21 mouse cellular contexts compared by ENCODE assay signal in genomic region chr14:56390247-56390646, GRCm38 (mm10). TPM values are rescaled to one million over a fixed set of nuclear protein-coding genes. Genes with fewer than 3 reads are reported as not detected.
A peak's percentile ranks its signal among the peaks of the same experiment; 100 is the strongest.
DNase-seq lines count a peak whose midpoint lies in the region; ATAC-seq lines count a peak whose summit lies in the region.
"Had no signal": no experiment of that assay in that cellular context is flagged by ENCODE, and none has a peak within 500 bp of the region (broad histone marks: within the 10 kb centered on the region; RNA-seq: fewer than 3 reads in every experiment).

No protein-coding gene starts in this region.

- no peak overlapping the region for H3K27ac ChIP-seq in embryonic facial prominence, embryonic 14.5 days (replicated peaks; ENCODE audit: low read depth, low read length)
- H3K27ac ChIP-seq in embryonic facial prominence, embryonic 10.5 days (replicated peaks) = no peak overlapping the region
- no peak overlapping the region for H3K27ac ChIP-seq in kidney, embryonic 16.5 days (ENCODE audit: low read length)
- H3K27ac ChIP-seq in forebrain, embryonic 16.5 days (ENCODE audit: low read length) = no peak overlapping the region
- H3K27ac ChIP-seq: heart, adult 2 months; kidney, embryonic 15.5 days; limb, embryonic 15.5 days; liver, embryonic 15.5 days; midbrain, embryonic 13.5 days; neural tube, embryonic 15.5 days; stomach, postnatal 0 days had no signal

- no peaks in the 10 kb centered on the region for H3K27me3 ChIP-seq in embryonic facial prominence, embryonic 14.5 days (replicated peaks; ENCODE audit: control insufficient read depth, insufficient read depth, low read length)
- H3K27me3 ChIP-seq in embryonic facial prominence, embryonic 10.5 days (replicated peaks; ENCODE audit: low read depth, poor library complexity, severe bottlenecking) = no peaks in the 10 kb centered on the region
- no peaks in the 10 kb centered on the region for H3K27me3 ChIP-seq in kidney, embryonic 16.5 days (ENCODE audit: insufficient read depth, low read length)
- no peaks in the 10 kb centered on the region for H3K27me3 ChIP-seq in forebrain, embryonic 16.5 days (replicated peaks; ENCODE audit: control insufficient read depth, insufficient read depth, low read length)
- H3K27me3 ChIP-seq: kidney, embryonic 15.5 days; limb, embryonic 15.5 days; liver, embryonic 15.5 days; midbrain, embryonic 13.5 days; neural tube, embryonic 15.5 days had no signal

- WGBS in embryonic facial prominence, embryonic 14.5 days = 66% methylated on average over 3 of the region's 3 CpGs
- 74% methylated on average over 3 of the region's 3 CpGs for WGBS in embryonic facial prominence, embryonic 10.5 days
- WGBS in kidney, embryonic 16.5 days = 46% methylated on average over 3 of the region's 3 CpGs
- 27% methylated on average over 2 of the region's 3 CpGs for WGBS in forebrain, embryonic 16.5 days

- H3K9ac ChIP-seq in embryonic facial prominence, embryonic 14.5 days (ENCODE audit: low read depth, low read length) = no peak overlapping the region
- no peak overlapping the region for H3K9ac ChIP-seq in kidney, embryonic 16.5 days (replicated peaks; ENCODE audit: low read length)
- H3K9ac ChIP-seq in forebrain, embryonic 16.5 days (replicated peaks; ENCODE audit: low read depth, low read length) = no peak overlapping the region
- H3K9ac ChIP-seq: kidney, embryonic 15.5 days; limb, embryonic 15.5 days; liver, embryonic 15.5 days; midbrain, embryonic 13.5 days; neural tube, embryonic 15.5 days had no signal

- DNase-seq in embryonic facial prominence, embryonic 14.5 days (ENCODE audit: low spot score) = peak; percentile 50
- no peak for DNase-seq in embryonic facial prominence, embryonic 10.5 days (ENCODE audit: low spot score)
- DNase-seq in kidney, adult 9 months = peak; percentile 21
- peak; percentile 42 for DNase-seq in brain, adult 2 months (ENCODE audit: low read depth, low spot score)
- DNase-seq in ovary, postnatal 10 days (ENCODE audit: low spot score) = no peak
- no peak for DNase-seq in thymus, postnatal 10 days (ENCODE audit: low spot score in 2 of 2)
- DNase-seq: adrenal gland, postnatal 36 days; B cell, adult 2 months; gastrocnemius, postnatal 14 days; heart, adult 2 months; thymus, postnatal 25 days had no signal

- H3K4me3 ChIP-seq in embryonic facial prominence, embryonic 14.5 days (ENCODE audit: low read depth, low read length) = no peak overlapping the region
- no peak overlapping the region for H3K4me3 ChIP-seq in embryonic facial prominence, embryonic 10.5 days
- no peak overlapping the region for H3K4me3 ChIP-seq in kidney, embryonic 16.5 days (ENCODE audit: low read length)
- no peak overlapping the region for H3K4me3 ChIP-seq in forebrain, embryonic 16.5 days (replicated peaks; ENCODE audit: low read length)
- H3K4me3 ChIP-seq: erythroblast, embryonic 14.5 days; heart, adult 2 months; kidney, embryonic 15.5 days; limb, embryonic 15.5 days; liver, embryonic 15.5 days; midbrain, embryonic 13.5 days; neural tube, embryonic 15.5 days had no signal

- H3K36me3 ChIP-seq in embryonic facial prominence, embryonic 14.5 days (ENCODE audit: control insufficient read depth, insufficient read depth, low read length) = no peaks in the 10 kb centered on the region
- no peaks in the 10 kb centered on the region for H3K36me3 ChIP-seq in embryonic facial prominence, embryonic 10.5 days (replicated peaks)
- H3K36me3 ChIP-seq in kidney, embryonic 16.5 days (ENCODE audit: insufficient read depth, low read length) = no peaks in the 10 kb centered on the region
- H3K36me3 ChIP-seq in forebrain, embryonic 16.5 days (ENCODE audit: control insufficient read depth, insufficient read depth) = no peaks in the 10 kb centered on the region
- H3K36me3 ChIP-seq: kidney, embryonic 15.5 days; limb, embryonic 15.5 days; liver, embryonic 15.5 days; midbrain, embryonic 13.5 days; neural tube, embryonic 15.5 days had no signal

- H3K9me3 ChIP-seq in embryonic facial prominence, embryonic 14.5 days (ENCODE audit: control insufficient read depth, low read length) = no peaks in the 10 kb centered on the region
- H3K9me3 ChIP-seq in embryonic facial prominence, embryonic 10.5 days = no peaks in the 10 kb centered on the region
- no peaks in the 10 kb centered on the region for H3K9me3 ChIP-seq in kidney, embryonic 16.5 days (ENCODE audit: low read length)
- H3K9me3 ChIP-seq in forebrain, embryonic 16.5 days (ENCODE audit: control insufficient read depth, low read length) = no peaks in the 10 kb centered on the region
- H3K9me3 ChIP-seq: kidney, embryonic 15.5 days; limb, embryonic 15.5 days; liver, embryonic 15.5 days; midbrain, embryonic 13.5 days; neural tube, embryonic 15.5 days had no signal

- ATAC-seq in embryonic facial prominence, embryonic 14.5 days (ENCODE audit: low read depth) = peak; percentile 65; the same call in 1 of the 2 replicates
- ATAC-seq in kidney, embryonic 16.5 days (ENCODE audit: low FRiP score, low TSS enrichment) = no peak
- peak; percentile 49; the same call in 1 of the 2 replicates for ATAC-seq in forebrain, embryonic 16.5 days
- ATAC-seq: inflammation-experienced regulatory T-cells, adult 6 months; midbrain, embryonic 13.5 days had no signal

- no peaks in the 10 kb centered on the region for H3K4me1 ChIP-seq in embryonic facial prominence, embryonic 14.5 days (ENCODE audit: control insufficient read depth, insufficient read depth, low read length)
- peaks cover 8% of the 10 kb centered on the region for H3K4me1 ChIP-seq in embryonic facial prominence, embryonic 10.5 days
- H3K4me1 ChIP-seq in kidney, embryonic 16.5 days (ENCODE audit: insufficient read depth, low read length) = peaks cover 13% of the 10 kb centered on the region
- no peaks in the 10 kb centered on the region for H3K4me1 ChIP-seq in forebrain, embryonic 16.5 days (replicated peaks; ENCODE audit: control insufficient read depth, insufficient read depth, low read length)
- H3K4me1 ChIP-seq: limb, embryonic 15.5 days; liver, embryonic 15.5 days; midbrain, embryonic 13.5 days; neural tube, embryonic 15.5 days had no signal

- no peak overlapping the region for H3K4me2 ChIP-seq in embryonic facial prominence, embryonic 14.5 days (ENCODE audit: low read depth, low read length)
- H3K4me2 ChIP-seq in kidney, embryonic 16.5 days (replicated peaks; ENCODE audit: low read depth, low read length) = no peak overlapping the region
- no peak overlapping the region for H3K4me2 ChIP-seq in forebrain, embryonic 16.5 days (ENCODE audit: low read length)
- H3K4me2 ChIP-seq: kidney, embryonic 15.5 days; limb, embryonic 15.5 days; liver, embryonic 15.5 days; midbrain, embryonic 13.5 days; neural tube, embryonic 15.5 days had no signal

RNA-seq across cellular contexts. Expression of gene Rnf17, which starts 12.1 kb away (rescaled TPM):
- 1.5 and 3.1 TPM in 2 replicates for polyA plus RNA-seq in embryonic facial prominence, embryonic 14.5 days (2014; fragmentation: Nextera tagmentation; extraction: Ambion mirVana)
- 2.2 and 2.7 TPM in 2 replicates for polyA plus RNA-seq in embryonic facial prominence, embryonic 10.5 days (2016; fragmentation: Nextera tagmentation; extraction: Ambion mirVana)
- 0.92 and 1.2 TPM in 2 replicates for polyA plus RNA-seq in kidney, embryonic 16.5 days (2015; fragmentation: Nextera tagmentation; extraction: Ambion mirVana)
- polyA plus RNA-seq in forebrain, embryonic 16.5 days (2015; fragmentation: Nextera tagmentation; extraction: Ambion mirVana) = 0.66 and 1.0 TPM in 2 replicates
- polyA plus RNA-seq: erythroblast, embryonic 14.5 days had no signal

RNA-seq across cellular contexts. Expression of gene Atp12a, which starts 25.4 kb away (rescaled TPM):
- 0.26 and 0.28 TPM in 2 replicates for polyA plus RNA-seq in embryonic facial prominence, embryonic 14.5 days (2014; fragmentation: Nextera tagmentation; extraction: Ambion mirVana)
- polyA plus RNA-seq in embryonic facial prominence, embryonic 10.5 days (2016; fragmentation: Nextera tagmentation; extraction: Ambion mirVana) = 0.05 TPM in 1 of 2 replicates, not detected in the other
- polyA plus RNA-seq in kidney, embryonic 16.5 days (2015; fragmentation: Nextera tagmentation; extraction: Ambion mirVana) = 2.8 and 2.9 TPM in 2 replicates
- polyA plus RNA-seq in forebrain, embryonic 16.5 days (2015; fragmentation: Nextera tagmentation; extraction: Ambion mirVana) = 0.29 and 0.30 TPM in 2 replicates
- polyA plus RNA-seq: erythroblast, embryonic 14.5 days; heart, adult 2 months; inflammation-experienced regulatory T-cells, adult 6 months; liver, embryonic 15.5 days had no signal

Comparison
In these comparisons a context has a peak if more than half of its experiments do, and no peak if none do; other contexts are left out.
1. DNase-seq: peak in embryonic facial prominence, embryonic 14.5 days (single experiment), kidney, adult 9 months (single experiment) and brain, adult 2 months (single experiment); none in embryonic facial prominence, embryonic 10.5 days (single experiment), ovary, postnatal 10 days (single experiment) and thymus, postnatal 10 days (0 of 2).